Mouse (Mus musculus) right cerebral cortex, postnatal 36 days (tissue): Measurements from ENCODE around the gene Ctf2.

Experiments used
- DNase-seq, 2 experiments: peaks; one replicate each; pipeline ENCODE4 v3.0.0; 2022; ENCODE audit warnings: low spot score in 2 of 2, mixed read lengths in 1 of 2

Gene Ctf2

DNA sequence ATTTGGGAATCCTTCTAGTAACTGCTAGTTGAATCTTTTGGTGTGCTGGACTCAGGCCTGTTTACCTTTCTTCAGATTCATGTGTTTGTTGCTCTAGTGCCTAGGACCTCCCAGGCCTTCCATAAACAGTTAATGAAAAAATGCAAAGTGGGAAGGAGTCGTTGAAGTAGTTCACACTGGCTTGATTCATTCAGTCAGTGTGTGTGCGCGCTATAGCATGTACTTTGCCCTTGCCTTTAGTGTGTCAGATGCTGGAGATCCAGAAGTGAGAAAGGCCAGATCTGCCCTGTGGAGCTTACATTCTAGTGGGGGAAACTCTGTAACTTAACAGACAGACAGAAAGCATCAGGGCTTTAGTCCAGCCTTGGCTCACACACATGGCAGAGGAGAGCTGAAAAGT, 28.5 kb upstream of the Ctf2 start:
- no peak for DNase-seq

DNA sequence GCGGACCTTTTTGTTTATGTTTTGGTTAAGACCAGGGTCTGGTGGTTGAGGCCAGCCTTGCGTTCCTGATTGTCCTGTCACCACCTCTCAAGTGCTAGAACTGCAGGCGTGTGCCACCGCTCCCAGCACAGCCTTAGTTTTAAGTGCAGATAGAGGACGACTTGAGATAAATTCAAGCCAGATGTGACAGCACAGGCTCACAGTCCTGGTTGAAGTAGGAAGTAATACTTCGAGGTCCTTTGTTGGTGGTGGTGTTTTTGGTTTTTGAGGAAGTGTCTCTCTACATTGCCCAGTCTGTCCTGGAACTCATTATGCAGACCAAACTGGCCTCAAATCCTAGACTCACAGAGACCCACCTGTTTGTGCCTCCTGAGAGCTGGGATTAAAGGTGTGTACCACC, 27.8 kb upstream of the Ctf2 start:
- DNase-seq: no peak

DNA sequence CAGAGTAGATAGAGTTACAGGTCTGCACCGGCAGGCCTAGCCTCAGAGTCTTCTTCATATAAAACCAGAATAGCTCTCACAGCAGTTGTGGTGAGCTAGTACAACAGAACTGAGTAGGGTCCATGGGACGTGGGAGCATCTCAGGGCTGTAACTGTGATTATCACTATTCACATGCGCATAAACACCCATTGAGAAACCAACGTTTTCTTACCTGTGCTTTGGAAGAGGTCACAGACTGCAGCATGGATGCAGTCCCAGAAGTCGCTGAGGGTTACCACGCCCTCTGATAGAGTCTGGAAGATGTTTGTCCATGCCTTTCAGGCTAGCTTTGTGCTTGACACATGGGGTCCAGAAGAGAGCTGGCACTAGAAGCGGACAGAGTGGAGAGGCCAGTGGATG, 21.8 kb upstream of the Ctf2 start:
- no peak for DNase-seq

DNA sequence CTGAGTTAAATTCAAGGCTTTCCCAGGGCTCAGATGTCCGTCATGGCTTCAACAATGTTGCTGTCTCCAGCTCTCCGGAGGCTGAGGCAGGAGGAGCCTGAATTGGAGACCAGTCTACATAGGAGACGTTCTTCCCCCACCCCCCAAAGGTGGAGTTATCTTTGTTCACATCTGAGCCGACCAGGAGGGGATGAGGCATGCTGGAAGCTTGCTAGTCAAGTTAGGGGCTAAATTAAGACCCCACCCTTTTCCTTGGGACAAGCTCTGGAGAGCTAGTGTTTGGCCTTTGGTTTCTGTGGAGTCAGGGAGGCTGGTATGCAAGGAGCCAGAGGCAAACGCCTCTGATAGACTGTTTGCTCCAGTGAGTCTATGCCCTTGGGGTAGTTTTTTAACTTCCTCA, 21.2 kb upstream of the Ctf2 start:
- no peak for DNase-seq

DNA sequence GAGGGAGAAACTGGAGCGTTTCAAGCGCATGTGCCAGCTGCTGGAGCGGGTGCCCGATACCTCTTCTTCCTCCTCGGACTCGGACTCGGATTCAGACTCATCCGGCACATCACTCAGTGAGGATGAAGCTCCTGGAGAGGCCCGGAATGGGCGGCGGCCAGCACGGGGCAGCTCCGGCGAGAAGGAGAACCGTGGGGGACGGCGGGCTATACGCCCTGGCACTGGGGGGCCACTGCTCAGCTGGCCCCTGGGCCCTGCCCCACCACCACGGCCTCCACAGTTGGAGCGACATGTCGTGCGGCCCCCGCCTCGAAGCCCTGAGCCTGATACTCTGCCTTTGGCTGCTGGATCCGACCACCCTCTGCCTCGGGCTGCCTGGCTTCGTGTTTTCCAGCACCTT, 20.1 kb upstream of the Ctf2 start:
- no peak for DNase-seq

DNA sequence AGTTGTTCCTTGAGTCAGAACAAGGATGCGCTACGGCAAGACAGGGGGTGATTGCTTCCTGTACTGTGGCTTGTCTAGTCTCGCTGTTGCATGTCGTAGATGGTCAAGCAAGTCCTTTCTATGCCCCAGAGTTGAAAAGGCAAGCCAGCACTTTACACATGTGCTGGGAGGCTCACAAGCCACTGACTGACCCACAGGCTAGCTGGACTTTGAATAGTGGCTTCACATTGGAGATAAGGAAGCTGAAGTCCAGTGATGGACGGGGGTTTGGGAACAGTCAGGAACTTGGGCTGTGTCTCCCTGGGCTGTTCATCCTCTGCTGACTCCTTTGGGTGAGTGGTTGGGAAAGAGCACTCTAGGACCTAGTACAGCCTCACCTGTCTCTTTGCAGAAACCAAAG, 19.7 kb upstream of the Ctf2 start:
- no peak for DNase-seq

DNA sequence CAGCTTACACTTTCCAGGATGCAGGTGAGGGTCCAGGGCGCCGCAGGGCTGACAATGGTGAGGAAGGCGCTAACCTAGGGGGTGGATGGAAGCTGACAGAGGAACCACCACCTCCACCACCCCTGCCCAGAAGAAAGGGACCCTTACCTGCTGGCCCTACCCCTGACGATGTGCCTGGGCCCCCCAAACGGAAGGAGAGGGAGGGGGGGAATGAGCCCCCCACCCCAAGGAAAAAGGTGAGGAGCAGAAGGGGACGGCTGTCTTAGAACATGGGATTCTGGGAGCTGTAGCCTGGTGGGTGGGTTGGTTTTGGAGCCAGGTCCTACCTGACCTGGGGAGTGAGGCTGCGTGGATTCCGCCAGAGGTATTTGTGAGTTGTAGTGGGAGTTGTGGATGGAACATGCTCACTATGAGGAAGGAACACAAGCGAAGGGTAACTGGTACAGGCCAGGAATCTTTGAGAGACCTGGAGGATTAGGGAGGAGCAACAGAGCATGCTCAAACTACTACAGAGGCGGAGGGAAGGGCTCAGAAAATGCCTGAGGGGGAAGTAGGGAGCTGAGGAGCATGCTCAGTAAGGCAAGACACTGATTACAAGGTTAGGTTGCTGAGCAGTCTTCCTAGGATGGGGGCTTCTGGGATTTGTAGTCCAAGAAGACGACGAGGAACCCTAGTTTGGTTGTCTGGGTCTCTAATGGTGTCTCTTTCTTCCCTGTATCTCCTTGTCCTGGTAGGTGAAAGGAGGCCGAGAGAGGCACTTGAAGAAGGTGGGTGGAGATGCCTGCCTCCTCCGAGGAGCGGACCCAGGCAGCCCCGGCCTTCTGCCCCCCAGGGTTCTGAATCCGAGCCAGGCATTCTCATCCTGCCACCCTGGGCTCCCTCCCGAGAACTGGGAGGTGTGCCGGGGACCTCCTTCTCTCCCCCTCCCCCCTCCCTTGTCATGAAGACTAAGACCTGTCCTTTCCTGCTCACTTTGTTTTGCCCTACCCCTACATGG, 18.5 kb upstream of the Ctf2 start:
- peak in 1 of 2 experiments; percentile 67 for DNase-seq

DNA sequence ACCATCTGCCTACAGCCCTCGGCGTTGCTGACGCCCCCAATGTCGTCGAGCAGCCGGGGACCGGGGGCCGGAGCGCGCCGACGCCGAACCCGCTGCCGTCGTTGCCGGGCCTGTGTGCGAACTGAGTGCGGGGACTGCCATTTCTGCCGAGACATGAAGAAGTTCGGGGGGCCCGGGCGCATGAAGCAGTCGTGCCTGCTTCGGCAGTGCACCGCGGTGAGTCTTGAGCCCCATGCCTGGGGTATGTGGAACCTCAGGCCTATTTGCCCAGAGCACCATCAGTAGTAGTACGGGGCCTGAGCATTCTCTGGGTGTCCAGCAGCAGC, 16.2 kb upstream of the Ctf2 start:
- DNase-seq: no peak

DNA sequence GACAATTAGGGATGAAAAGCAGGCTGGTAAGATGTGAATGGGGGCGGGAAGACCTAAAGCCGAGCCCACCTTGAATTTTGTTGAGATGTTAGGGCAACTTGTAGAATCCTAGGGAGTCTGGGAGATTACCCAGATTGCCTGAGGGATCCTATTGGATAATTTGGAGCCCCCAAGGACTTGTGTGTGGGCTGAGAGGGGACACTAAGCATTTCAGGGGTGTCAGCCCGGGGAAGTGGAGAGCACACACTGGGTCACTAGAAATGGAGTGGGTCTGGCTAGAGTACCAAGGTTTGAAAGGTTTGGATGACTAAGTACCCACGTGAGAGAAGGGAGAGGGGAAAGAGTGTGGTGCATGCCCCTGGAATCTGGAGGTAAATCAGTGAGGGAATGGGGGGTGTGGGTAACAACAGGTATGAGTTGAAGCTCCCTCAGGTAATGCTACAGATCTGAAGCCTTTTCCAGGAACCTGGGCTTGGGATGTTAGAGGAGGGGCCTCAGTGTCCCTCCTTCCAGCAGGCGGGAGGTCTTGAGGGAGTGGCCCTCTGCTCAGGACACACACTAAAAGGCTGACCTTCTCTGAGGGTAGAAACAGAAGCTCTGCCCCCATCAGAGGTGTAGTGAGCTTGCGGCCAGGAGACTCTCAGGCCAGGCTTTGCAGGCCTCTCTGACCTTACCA, 15.7 kb upstream of the Ctf2 start:
- no peak for DNase-seq

DNA sequence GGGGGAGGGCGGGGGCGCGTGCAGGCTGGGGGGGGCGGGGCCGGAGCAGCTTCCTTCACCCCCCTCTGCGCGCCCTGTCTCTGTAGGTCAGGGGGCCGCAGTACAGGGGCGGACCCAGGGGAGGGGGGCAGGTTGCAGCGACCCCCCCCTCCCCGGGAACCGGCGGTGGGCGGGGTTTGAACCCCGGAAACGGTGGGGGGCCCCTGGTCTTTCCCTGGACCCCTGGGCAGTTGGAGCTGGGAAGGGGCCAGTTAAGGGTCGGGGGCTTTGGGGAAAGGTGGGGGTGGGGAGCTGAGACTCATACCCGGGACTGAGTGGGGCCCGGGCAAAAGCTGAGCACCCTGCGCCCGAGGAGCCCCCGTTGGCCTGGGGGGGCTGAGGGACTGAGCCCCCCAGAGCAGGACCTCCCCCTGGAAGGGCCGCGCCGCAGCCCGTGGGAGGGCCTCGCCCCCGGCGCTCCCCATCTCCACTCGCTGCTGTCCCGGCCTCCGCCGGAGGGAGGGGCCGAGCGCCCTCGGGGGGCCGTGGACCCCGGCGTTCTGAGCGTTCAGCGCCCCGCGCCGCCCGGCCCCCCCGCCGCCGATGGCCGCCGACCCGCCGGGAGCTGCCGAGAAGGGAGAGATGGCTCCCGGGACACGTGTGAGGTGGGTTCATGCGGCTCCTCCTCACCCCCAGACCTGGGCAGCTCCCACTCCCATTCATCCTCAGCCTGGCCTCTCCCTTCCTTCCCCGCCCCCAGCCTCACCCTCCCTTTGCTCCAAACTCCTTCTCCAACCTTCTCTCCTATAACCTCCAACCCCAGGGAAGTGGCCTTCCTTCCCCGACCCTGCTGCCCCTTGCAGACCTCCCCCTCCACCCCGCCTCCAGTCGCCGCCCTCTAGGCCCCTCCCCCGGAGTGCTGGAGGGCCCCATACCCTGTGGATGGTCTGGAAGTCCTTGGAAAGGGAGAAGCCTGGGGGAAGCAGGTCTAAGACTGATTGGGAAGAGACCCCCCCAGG, 14.8 kb upstream of the Ctf2 start:
- DNase-seq: no peak

DNA sequence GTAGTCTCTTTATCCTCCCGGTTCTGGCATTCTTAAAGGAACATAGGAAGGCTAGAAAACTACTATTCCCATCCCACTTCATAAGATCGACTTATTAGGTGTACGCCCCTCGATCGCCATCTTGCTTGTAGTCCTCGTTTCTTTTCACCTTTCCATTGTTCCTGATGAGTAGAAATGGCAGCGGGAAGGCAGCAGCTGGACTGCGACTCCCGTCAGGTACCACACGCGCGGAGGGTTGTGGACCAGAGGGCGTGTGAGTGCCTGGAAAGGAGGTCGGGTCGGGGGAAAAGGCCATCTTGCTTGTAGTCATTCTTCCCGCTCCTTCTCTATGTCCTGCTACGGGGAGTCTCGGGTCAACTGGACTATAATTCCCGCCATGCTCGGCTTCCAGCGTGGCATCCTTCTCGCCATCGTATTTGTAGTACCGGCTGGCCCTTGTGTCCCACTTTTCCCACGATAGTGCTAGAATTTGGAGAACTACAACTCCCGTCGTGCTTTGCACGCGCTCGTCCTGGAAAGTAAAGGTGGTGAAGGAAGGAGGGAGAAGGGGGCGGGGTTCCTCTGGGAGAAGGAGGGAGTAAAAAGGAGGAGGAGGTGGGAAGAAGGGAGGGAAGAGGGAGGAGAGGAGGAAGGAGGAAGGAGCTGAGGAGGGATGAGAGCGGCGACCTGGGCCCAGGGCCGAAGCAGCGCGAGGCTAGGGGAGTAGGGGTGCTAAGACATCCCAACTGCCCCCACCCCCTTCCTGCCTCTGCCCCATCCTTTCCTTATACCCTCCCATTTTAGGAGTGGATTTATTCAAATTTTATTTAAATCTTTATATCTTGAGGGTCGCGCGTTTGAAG, 13.9 kb upstream of the Ctf2 start:
- peak; percentile 98 to 99 for DNase-seq

DNA sequence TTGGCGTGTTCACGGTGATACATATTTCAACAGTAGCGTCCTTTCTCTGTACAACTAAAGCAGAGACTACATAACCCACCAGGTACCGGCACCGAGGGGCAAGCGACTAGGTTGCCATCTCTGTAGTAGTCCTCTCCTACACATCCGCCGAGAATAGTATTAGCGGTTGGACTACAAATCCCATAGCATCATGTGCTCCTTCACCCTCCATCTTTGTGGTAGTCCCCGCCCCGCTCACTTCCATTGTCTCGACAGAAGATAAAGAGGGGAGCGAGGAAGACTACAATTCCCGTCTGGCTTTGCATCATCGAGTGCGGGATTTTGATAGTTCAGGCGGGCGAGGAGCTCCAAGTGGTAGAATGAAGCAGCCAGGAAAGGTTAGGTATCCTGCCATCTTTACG, 13.3 kb upstream of the Ctf2 start:
- peak; percentile 92 to 97 for DNase-seq

DNA sequence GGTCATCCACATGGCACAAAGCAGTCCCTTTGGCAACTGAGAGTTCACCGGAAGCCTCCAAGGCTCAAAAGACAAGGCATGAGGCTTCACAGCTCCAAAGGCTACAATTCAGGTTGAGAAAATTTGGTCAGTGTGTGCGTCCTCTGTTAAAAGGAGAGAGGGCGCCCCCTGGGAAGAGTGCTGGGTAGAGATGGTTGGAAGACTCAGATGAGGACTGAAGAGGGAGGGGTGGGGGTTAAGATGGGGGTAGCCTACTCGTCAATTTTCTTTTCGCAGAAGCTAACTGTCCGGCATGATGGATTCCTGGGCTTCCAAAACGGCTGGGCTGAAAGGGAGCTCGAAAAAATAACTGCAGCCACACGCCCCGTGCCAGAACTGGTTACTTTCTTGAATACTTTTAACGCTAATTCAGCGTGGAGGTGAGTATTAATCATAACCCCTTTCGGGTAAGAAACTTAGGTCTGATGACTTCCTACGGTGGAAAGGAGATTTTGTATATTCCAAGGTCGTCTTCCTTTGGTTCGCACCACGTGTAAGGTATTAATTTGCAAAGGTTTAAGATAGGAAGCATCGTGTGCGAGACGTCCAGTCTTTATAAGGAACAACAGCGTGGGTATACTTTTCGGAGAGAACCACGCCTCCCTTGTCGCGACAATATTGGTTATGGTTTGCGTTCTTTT, 12.5 kb upstream of the Ctf2 start, which contains the start of gene Fbxl19:
TSS of gene Fbxl19 (plus strand) at position 178 of the 680 bp plus-strand sequence.
- DNase-seq: peak; percentile 60

DNA sequence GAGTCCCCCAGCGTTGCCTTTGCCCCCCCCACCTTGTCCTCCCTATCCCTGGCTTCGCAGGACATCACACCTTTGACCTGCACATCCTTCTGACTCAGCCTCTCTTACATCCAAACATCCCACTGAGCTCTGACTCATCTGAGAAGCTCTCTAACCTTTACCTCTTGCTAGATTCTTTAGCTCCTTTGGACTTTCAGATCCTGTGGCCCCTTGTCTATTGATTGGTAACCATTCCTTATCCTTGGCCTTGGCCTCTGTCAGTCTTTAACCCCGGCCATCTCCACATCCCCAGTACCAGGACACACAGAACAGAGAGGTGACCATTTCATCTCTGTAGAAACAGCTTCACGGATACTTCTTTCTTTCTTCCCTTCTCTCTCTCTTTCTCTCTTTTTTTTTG, 1.8 kb downstream of the Ctf2 start:
- DNase-seq: no peak

DNA sequence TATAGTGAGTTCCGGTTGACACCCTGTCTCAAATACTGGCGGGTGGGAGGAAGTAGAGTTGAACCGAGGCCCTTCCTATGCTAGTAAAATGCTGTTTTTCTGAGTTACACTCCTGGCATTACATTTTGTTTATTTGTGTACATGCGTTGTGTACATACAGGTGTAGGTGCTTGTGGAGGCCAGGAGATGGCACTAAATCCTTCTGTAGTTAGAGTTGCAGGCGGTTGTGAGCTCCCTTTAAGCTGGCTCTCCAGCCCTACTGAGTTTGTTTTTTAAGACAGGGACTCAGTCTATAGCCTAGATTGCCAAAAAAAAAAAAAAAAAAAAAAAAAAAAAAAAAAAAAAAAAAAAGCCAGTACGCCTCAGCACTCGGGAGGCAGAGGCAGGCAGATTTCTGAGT, 4.1 kb downstream of the Ctf2 start:
- no peak for DNase-seq

DNA sequence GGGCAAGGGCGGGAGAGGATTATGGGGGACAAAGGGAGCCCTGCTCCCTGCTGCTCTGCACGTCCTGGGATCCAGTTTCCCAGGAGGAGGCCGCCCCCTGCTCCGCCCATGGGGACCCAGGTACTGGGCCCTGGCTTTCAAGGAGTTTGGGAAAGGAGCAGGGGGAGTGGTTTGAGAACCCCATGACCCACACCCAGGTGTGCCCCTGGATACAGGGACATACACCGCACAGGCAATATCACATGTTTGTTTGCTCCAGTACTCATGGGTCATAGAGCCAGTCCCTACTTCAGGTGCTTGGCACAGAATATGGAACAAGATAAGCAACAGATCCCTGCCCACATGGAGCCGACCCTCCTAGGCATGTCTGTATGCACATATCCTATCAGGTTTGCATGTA, 6.0 kb downstream of the Ctf2 start:
- no peak for DNase-seq

DNA sequence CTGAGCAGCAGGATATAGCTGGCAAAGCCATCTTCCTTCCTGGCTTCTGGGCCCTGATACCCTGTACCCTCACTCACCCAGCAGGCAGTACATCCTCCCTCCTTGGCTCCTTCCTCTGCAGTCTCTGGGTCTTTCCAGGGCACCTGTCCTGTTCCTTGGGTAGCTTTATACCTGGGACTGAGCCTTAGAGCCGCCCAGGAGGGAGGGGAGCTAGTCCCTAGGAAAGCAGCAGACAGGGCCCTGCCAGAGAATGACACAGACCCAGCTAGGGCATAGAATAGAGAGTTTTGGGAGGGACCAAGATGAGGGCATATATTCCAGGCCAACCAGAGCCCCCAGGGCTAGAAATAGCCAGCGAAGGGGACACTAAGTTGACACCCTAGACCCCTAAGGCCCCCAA, 6.5 kb downstream of the Ctf2 start:
- no peak for DNase-seq

DNA sequence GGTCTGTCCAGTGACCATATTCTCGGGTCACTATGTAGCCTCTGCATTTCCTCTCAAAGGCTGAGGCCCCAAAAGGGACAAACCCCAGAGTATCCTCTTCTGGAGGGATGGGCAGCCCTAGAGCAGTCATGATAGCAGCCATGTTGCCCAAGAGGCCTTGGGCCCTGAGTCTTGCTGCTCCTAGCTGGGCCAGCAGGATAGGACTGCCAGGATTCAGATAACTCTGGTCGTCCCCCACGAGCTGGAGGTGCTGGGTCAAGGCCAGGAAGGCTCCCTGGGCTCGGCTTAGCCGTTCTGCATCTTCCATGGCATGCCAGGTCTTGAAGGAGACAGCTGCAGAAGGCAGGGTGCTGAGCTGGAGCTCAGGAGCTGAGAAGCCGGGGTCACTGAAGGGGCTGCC, 12.7 kb downstream of the Ctf2 start:
- no peak for DNase-seq

DNA sequence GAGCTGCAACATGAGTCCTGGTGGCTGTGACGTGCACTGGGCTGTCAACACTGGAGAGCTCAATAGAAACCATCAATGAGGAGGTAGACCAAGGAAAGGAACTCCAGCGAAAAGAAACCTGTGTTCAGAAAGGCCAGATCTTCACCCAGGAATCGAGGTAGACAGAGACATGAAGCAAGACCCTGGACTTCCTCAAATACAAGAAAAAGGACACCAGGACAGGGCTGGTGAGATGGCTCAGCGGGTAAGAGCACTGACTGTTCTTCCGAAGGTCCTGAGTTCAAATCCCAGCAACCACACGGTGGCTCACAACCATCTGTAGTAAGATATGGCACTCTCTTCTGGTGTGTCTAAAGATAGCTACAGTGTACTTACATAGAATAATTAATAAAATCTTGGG, 13.6 kb downstream of the Ctf2 start:
- no peak for DNase-seq

DNA sequence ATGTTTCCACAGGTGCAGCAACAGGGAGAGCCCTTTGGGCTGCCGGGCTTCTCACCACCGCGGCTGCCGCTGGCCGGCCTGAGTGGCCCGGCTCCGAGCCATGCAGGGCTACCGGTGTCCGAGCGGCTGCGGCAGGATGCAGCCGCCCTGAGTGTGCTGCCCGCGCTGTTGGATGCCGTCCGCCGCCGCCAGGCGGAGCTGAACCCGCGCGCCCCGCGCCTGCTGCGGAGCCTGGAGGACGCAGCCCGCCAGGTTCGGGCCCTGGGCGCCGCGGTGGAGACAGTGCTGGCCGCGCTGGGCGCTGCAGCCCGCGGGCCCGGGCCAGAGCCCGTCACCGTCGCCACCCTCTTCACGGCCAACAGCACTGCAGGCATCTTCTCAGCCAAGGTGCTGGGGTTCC, 15.0 kb downstream of the Ctf2 start:
- peak in 1 of 2 experiments; percentile 40 for DNase-seq
